Mouse (Mus musculus) stomach, embryonic 14.5 days (tissue): ENCODE measurements around the gene Tgfb1i1. TPM values are rescaled to one million over a fixed set of nuclear protein-coding genes. Genes with fewer than 3 reads are reported as not detected.

Source experiments
- ATAC-seq: fragments of 200-750 bp; cut with Nextera tagmentation; 2 replicates; pipeline ENCODE4 v1.8.0; 2017; ENCODE audit warnings: low read depth, moderate TSS enrichment; ENCODE audit not compliant: insufficient number of reproducible peaks, insufficient read depth, low FRiP score
- H3K27ac ChIP-seq: fragments of 300-500 bp; sonication (generic); 2 replicates; pipeline ENCODE4 v1.5.1; 2014; ENCODE audit warnings: mild to moderate bottlenecking, low read length, moderate library complexity, mixed read lengths
- H3K27me3 ChIP-seq: fragments of 300-500 bp; sonication (generic); 2 replicates; pipeline ENCODE4 v1.6.1; 2014; ENCODE audit warnings: low read length, control low read depth, mixed read lengths; ENCODE audit not compliant: control insufficient read depth, insufficient read depth
- H3K36me3 ChIP-seq: fragments of 300-500 bp; sonication (generic); 2 replicates; pipeline ENCODE4 v1.6.1; 2014; ENCODE audit warnings: mild to moderate bottlenecking, control low read depth, low read length, moderate library complexity, mixed read lengths; ENCODE audit not compliant: control insufficient read depth, insufficient read depth
- H3K4me1 ChIP-seq: fragments of 300-500 bp; sonication (generic); 2 replicates; pipeline ENCODE4 v1.6.1; 2014; ENCODE audit warnings: low read length, control low read depth, mixed read lengths; ENCODE audit not compliant: control insufficient read depth, insufficient read depth
- H3K4me2 ChIP-seq: fragments of 300-500 bp; sonication (generic); replicated peaks from 2 replicates; pipeline ENCODE4 v1.6.1; 2014; ENCODE audit warnings: low read depth, low read length, control low read depth
- H3K4me3 ChIP-seq: fragments of 300-500 bp; sonication (generic); 2 replicates; pipeline ENCODE4 v1.5.1; 2014; ENCODE audit warnings: low read depth, low read length, control low read depth
- H3K9ac ChIP-seq: fragments of 300-500 bp; sonication (generic); replicated peaks from 2 replicates; pipeline ENCODE4 v1.6.1; 2014; ENCODE audit warnings: low read depth, mild to moderate bottlenecking, control low read depth, low read length, moderate library complexity, mixed read lengths
- H3K9me3 ChIP-seq: fragments of 300-500 bp; sonication (generic); 2 replicates; pipeline ENCODE4 v1.6.1; 2016; ENCODE audit warnings: low read depth, low read length, control low read depth; ENCODE audit not compliant: control insufficient read depth
- WGBS: fragments of 180-500 bp; shearing (Covaris S2); extraction: QIAGEN DNeasy Blood & Tissue Kit; methylation state at CpG from one replicate; pipeline ENCODE4 v1.1.7; 2014; 5-methylcytosine and 5-hydroxymethylcytosine counted together
- polyA plus RNA-seq: library from polyadenylated mRNA; unstranded; fragments of >200 nt; fragmentation: Nextera tagmentation; extraction: Ambion mirVana; gene quantifications from 2 replicates; pipeline ENCODE4 v1.2.1, GENCODE M21; 2014

Tgfb1i1 gene
- polyA plus RNA-seq, 1 experiment from 2014 or later: 205 TPM

GRCm38 (mm10) chr7:128266056-128266455 lies 19.4 kb downstream of the Tgfb1i1 start:
- 70% methylated on average over 5 of the region's 5 CpGs for WGBS
- ATAC-seq: no peak
- no peak overlapping the region for H3K4me2 ChIP-seq
- no peaks in the 10 kb centered on the region for H3K36me3 ChIP-seq
- H3K27ac ChIP-seq: no peak overlapping the region
- no peaks in the 10 kb centered on the region for H3K27me3 ChIP-seq
- H3K4me3 ChIP-seq: no peak overlapping the region
- no peaks in the 10 kb centered on the region for H3K4me1 ChIP-seq
- H3K9ac ChIP-seq: no peak overlapping the region
- no peaks in the 10 kb centered on the region for H3K9me3 ChIP-seq

GRCm38 (mm10) chr7:128267391-128267790 lies 20.8 kb downstream of the Tgfb1i1 start:
- H3K4me3 ChIP-seq: no peak overlapping the region
- no peaks in the 10 kb centered on the region for H3K9me3 ChIP-seq
- H3K27ac ChIP-seq: no peak overlapping the region
- WGBS: 63% methylated on average over 13 of the region's 13 CpGs
- no peak overlapping the region for H3K4me2 ChIP-seq
- no peaks in the 10 kb centered on the region for H3K4me1 ChIP-seq
- no peak overlapping the region for H3K9ac ChIP-seq
- no peak for ATAC-seq
- peaks cover 3% of the 10 kb centered on the region; the same call in 1 of the 2 replicates for H3K36me3 ChIP-seq
- no peaks in the 10 kb centered on the region for H3K27me3 ChIP-seq

GRCm38 (mm10) chr7:128267813-128268212 lies 21.2 kb downstream of the Tgfb1i1 start:
- Histone ChIP-seq H3K4me1 (no peaks in the 10 kb centered on the region), H3K4me2 (no peak overlapping the region), H3K9ac (no peak overlapping the region), H3K36me3 (peaks cover 3% of the 10 kb centered on the region; the same call in 1 of the 2 replicates), H3K27ac (no peak overlapping the region), H3K4me3 (no peak overlapping the region), H3K9me3 (no peaks in the 10 kb centered on the region), H3K27me3 (no peaks in the 10 kb centered on the region)
- ATAC-seq: no peak
- 77% methylated on average over 7 of the region's 7 CpGs for WGBS

DNA sequence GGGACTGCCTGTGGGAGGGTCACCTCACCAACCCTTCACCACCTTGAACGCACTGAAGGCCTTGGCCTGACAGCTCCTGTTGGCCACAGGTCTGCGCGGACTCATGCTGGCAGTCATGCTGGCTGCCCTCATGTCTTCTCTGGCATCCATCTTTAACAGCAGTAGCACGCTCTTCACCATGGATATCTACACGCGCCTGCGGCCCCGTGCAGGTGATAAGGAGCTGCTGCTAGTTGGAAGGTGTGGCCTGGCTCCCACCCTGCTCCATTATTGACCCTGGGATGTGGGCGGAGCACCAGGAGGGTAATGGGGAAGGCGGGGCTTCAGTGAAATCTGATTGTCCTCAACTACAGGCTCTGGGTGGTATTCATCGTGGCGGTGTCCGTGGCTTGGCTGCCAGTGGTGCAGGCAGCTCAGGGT lies 23.8 kb downstream of the Tgfb1i1 start:
- Histone ChIP-seq H3K9me3 (no peaks in the 10 kb centered on the region), H3K4me1 (no peaks in the 10 kb centered on the region), H3K36me3 (peaks cover 26% of the 10 kb centered on the region), H3K27me3 (no peaks in the 10 kb centered on the region), H3K27ac (no peak overlapping the region), H3K9ac (no peak overlapping the region), H3K4me3 (no peak overlapping the region), H3K4me2 (no peak overlapping the region)
- 42% methylated on average over 13 of the region's 13 CpGs for WGBS
- peak; percentile 93 for ATAC-seq

GRCm38 (mm10) chr7:128271496-128271895 lies 24.9 kb downstream of the Tgfb1i1 start:
- no peak for ATAC-seq
- H3K4me1 ChIP-seq: no peaks in the 10 kb centered on the region
- WGBS: 92% methylated on average over 9 of the region's 9 CpGs
- H3K27me3 ChIP-seq: no peaks in the 10 kb centered on the region
- no peak overlapping the region for H3K27ac ChIP-seq
- H3K36me3 ChIP-seq: peaks cover 37% of the 10 kb centered on the region
- H3K9me3 ChIP-seq: no peaks in the 10 kb centered on the region
- H3K4me3 ChIP-seq: no peak overlapping the region
- no peak overlapping the region for H3K9ac ChIP-seq
- H3K4me2 ChIP-seq: no peak overlapping the region

- no peak overlapping the region for H3K9ac ChIP-seq
- 96% methylated on average over 6 of the region's 6 CpGs for WGBS
- H3K9me3 ChIP-seq: no peaks in the 10 kb centered on the region
- H3K27me3 ChIP-seq: no peaks in the 10 kb centered on the region
- no peak overlapping the region for H3K4me2 ChIP-seq
- no peak overlapping the region for H3K4me3 ChIP-seq
- no peak for ATAC-seq
- peaks cover 49% of the 10 kb centered on the region for H3K36me3 ChIP-seq
- peaks cover 3% of the 10 kb centered on the region; the same call in 1 of the 2 replicates for H3K4me1 ChIP-seq
- no peak overlapping the region for H3K27ac ChIP-seq
These were observed 29.4 kb downstream of the Tgfb1i1 start for GRCm38 (mm10) chr7:128276051-128276450.

DNA sequence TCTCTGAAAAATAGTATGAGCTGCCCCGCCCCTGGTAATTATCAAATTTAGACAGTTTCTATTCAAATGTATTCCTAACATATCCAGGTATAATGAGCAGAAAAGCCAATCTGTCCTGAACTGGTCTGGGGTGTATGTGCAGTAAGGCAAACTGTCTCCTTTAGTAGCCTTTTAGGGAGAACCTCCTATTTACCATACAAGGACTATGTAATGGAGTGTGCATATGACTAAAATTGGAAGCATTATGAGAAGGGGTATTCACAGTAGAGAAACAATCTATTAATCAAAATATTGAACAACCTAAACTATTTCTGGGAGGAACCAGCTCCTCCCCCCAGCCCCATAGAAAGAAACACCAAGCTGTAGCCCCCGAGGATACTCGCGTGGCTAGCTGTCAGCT lies 33.1 kb downstream of the Tgfb1i1 start:
- Histone ChIP-seq H3K9ac (no peak overlapping the region), H3K27me3 (no peaks in the 10 kb centered on the region), H3K4me2 (no peak overlapping the region), H3K27ac (no peak overlapping the region), H3K36me3 (peaks cover 36% of the 10 kb centered on the region), H3K4me3 (no peak overlapping the region), H3K9me3 (no peaks in the 10 kb centered on the region), H3K4me1 (peaks cover 3% of the 10 kb centered on the region; the same call in 1 of the 2 replicates)
- no peak for ATAC-seq
- WGBS: 85% methylated on average over 4 of the region's 4 CpGs

GRCm38 (mm10) chr7:128281765-128282164 lies 35.2 kb downstream of the Tgfb1i1 start:
- Histone ChIP-seq H3K27ac (no peak overlapping the region), H3K27me3 (no peaks in the 10 kb centered on the region), H3K9me3 (no peaks in the 10 kb centered on the region), H3K4me3 (no peak overlapping the region), H3K9ac (no peak overlapping the region), H3K4me2 (no peak overlapping the region), H3K4me1 (peaks cover 3% of the 10 kb centered on the region; the same call in 1 of the 2 replicates), H3K36me3 (peaks cover 20% of the 10 kb centered on the region)
- ATAC-seq: no peak
- 86% methylated on average over 11 of the region's 11 CpGs for WGBS
